Mouse (Mus musculus): ENCODE data around the gene Unc13c. TPM values are rescaled to one million over a fixed set of nuclear protein-coding genes. Genes with fewer than 3 reads are reported as not detected.

Unc13c gene
- total RNA-seq, 2 experiments from 2014 or later: 0.51 to 0.98 TPM

DNA sequence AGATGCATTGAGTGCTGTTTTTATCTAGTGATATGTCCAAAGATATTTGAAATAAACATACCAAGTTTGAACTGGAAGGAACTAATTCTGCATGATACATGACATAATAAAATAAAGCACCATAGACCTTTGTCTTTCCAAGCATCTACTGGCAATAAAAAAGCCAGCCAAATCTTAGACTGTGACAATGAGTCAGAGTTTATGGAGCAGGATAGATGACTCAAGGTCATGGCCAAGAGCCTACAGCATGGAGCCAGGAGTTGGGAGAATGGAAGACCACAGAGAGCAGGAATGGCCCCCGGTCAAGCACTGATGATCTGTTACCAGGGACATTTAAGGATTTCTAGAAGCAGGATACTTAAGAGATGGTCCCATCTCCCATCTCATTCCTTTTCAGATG, 319.7 kb downstream of the Unc13c start:
- DNase-seq (ENCODE audit: low spot score in 2 of 2): no peak

DNA sequence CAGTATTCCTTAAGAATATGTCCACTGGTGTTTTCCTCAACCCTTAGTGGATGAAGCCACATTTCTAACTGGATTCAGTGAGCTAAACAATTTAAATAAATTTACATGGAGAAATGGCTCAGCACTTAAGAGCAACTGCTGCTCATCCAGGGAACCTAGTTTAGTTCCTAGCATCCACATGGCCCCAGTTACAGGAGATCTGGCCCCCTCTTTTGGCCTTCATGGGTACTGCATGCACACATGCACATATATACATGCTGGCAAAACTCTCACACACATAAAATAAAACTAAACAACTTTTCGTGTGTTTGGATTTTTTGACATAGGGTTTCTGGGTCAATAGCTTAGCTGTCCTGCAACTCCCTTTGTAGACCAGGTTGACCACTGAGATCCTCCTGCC, 330.6 kb downstream of the Unc13c start:
- DNase-seq (ENCODE audit: low spot score in 2 of 2): no peak

DNA sequence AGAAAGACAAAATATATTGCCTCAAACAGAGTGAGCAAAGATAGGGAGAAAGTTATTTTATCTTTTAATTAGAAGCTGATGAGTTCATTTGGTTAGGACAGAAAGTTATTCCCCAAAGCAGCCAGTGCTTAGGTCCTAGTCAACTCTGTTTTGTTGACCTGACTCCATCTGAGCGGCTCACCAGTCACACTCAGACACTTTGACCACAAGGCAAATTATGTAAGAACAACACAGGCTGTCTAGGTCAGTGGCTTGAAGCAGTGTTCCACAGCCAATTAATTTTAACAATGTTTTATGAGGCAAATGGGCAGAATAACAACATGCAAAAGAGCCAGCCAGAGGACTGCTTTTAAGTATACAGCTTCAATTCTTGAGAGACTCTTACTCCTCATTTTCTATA, 343.6 kb downstream of the Unc13c start:
- DNase-seq (ENCODE audit: low spot score in 2 of 2): no peak

DNA sequence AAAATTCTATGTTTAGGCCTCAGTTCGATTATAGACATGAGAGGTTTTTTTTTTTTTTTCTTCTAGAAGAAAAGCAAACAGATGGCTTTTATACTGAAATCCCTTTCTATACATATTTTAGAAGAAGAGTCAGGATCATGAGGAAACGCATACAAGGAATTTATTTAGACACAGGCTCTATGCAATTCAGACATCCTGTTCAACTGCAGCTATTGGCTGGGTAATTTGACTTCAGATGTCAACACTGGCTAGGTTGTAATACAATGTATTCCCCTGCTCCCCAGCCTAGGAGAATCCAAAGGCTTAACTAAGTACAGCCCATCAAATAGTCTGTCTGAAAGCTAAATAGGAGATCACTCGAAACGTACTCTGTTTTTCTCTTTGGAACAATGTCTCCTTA, 355.9 kb downstream of the Unc13c start:
- no peak for DNase-seq (ENCODE audit: low spot score in 2 of 2)

DNA sequence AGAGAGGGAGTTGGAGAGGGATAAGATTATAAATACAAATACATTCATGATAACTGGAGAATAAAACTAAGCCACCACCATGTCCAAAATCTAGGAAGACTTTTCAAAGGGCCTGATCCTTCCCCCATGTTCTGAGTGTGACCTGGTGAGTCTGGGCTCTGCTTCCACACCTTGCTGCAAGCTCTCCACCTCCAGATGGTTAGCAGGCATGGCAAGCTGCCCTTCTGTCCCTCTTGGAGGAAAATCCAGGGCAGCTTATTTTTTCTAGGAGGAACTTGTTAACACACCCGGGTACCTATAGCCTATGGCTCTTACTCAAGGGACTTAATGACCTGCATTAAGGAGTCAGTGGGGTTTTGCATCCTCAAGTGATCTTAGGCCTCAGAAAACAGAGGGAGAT, 364.8 kb downstream of the Unc13c start:
- DNase-seq (ENCODE audit: low spot score in 2 of 2): no peak

DNA sequence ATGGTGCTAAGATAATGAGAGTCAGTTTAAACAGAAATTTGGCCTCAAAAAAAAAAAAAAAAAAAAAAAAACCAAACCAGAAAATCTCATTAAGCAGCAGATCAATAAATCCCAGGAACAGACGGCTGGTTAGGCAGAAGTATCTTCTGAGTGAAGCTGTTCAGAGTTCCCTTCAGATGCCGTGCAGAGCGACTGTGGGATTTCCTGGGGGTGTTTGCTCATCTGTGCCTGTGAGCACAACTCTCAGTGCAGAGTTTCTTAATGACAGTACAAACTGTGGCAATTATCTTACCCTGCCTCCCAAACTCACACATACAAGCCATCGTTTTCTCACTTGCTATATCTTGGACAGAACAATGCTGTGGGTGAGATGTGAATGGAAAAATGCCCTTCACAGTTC, 403.2 kb downstream of the Unc13c start:
- DNase-seq (ENCODE audit: low spot score in 2 of 2): no peak

DNA sequence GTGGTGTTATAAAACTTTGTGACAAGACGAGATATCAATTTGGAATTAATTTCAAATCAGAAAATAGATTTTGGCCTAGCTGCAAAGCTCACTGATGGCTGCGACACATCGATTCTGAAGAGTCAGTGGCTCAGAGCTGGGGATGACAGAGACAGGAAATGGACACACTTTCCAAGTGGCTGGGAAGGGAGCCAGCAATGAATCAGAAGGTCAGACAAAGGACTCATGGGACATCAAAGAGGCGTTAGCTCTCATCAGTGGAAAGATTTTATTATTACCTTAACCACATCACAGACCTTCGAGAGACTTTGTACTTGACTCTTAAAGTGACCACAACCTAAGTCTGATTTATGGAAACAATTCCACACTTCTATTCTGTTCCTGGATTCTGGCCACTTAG, 408.7 kb downstream of the Unc13c start:
- DNase-seq (ENCODE audit: low spot score in 2 of 2): peak in 1 of 2 experiments; percentile 30

DNA sequence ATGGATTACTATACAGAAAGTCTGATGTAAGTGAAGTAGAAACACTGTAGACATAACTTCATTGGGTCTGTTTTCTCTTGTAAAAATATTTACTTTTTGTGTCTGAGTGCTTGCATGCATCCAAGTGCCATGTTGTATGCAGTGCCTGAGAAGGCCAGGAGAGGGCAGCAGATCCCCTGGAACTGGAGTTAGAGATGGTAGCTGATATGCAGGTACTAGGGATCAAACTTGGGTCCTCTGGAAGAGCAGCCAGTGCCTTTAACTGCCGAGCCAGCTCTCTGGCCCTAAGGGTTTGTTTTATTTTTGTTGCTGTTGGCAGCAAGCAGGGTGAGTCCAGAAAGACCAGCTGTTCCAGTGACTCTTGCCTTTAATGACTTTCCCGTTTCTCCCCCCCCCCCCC, 411.0 kb downstream of the Unc13c start:
- DNase-seq (ENCODE audit: low spot score in 2 of 2): peak; percentile 18 to 26

DNA sequence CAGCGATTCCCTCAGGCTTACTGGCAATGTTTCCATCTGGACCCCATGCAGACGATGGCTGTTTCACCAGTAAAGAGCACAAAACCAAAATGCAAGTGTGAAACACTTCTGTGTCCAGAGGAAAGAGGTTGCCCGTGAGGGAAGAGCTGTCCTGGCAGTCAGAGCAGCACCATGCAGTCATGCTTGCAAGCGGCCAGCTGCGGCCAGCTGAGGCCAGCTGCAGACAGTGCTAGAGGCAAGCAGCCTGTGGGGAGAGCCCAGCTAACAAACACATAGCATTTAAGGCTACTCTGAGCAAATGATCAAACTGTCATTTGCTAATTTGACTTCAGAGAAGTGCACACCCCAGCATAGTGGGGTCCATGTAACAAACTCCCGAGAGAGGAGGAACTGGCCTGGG, 413.4 kb downstream of the Unc13c start:
- no peak for DNase-seq (ENCODE audit: low spot score in 2 of 2)

DNA sequence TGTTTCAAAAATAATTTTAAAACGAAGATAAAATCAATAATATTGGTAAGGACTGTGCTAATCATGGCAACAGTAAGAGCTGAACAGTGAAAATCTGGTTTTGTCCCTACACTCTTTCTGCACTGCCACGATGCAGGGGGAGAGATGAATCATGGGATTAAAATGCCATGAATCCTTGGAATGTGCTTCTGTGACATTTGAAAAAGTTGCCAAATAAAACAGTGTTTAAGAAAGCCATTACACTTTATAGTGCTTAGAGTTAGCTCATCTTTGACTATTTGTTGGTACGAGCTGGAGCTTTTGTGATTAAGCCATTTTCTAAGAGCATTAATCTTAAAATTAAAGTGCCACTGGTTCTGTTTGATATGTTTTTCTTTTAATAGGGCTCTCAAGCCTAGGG, 496.2 kb downstream of the Unc13c start:
- DNase-seq (ENCODE audit: low spot score in 2 of 2): no peak

DNA sequence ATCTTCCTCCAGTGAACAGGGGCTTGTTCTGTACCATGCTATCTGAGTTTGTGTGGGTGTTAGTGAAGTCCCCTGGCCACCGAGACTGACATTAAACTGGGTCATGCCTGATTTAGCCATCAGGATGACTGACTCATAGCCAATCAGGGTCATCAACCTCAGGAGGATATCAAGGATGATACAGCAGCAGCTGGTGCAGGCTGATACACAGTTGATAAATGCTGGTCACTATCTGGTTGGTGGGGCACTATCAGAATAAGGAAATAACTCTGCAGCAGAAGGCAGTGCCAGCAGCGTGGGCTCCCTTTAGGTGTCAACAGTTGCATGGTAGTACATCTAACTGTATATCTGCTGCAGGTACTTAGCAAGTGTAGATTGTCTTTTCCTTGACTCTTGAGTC, 506.7 kb downstream of the Unc13c start:
- no peak for DNase-seq (ENCODE audit: low spot score in 2 of 2)

DNA sequence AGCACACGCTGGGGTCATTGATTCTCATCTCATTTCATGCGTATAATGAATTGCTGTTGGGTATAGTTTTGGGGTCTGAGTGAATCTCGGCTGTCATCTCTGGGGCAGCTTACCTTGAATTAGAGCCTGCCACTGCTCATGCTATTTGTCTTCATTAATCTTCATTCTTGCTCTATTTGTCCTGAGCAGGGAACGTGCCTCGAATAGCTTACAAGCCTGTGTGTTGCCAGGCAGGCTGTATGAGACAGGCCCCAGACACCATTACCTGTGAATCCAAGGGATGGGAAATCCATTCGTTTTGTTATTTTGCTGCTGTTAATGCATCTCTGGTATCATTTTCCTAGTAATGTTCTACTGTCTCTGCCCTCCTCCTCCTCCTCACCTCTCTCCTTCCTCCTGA, 518.8 kb downstream of the Unc13c start:
- no peak for DNase-seq (ENCODE audit: low spot score in 2 of 2)

DNA sequence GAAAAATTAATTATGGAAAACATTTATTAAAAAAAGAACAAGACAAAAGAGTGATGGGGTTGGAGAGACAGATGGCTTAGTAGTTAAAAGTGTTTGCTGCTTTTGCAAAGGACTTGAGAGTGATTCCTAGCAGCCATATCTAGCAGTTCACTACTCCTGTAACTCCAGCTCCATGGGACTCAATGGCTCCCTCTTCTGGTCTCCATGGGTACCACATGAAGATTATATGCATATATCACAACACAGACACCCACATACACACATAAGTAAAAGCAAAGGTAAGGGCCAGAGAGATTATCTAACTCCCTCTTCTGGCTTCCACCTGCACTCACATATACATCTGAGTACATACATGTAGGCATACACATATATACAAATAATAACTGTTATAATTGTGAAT, 519.5 kb downstream of the Unc13c start:
- DNase-seq (ENCODE audit: low spot score in 2 of 2): no peak

DNA sequence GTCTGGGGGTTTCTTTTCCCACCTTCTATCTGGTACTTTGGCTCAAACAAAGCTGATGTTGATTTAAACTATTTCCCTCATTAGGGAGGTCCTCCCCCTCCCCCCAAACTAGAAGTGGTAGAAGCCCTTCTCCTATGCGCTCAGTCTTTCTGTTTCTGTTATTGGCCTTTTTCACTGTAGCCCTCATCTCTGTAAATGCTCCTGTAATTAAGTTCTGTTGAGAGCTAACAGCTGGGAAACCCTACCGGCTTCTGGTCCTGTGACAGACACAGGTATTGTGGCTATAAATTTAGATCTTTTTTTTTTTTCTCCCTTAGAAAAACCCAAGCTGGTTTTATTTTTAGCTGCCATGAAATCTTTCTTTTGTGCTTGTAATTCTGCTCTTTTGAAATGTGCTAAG, 536.8 kb downstream of the Unc13c start:
- no peak for DNase-seq (ENCODE audit: low spot score in 2 of 2)

Other genes starting within 250 kb of the Unc13c start
- gene Wdr72, start 141.4 kb upstream of the Unc13c start, total RNA-seq (2021): 1 to 10 TPM in 1 of 2 experiments, under 1 TPM in 1; 0.17 to 1.1 TPM